Mouse (Mus musculus) C3H10T1/2 (cell line): ENCODE data around the gene Upf2. TPM values are rescaled to one million over a fixed set of nuclear protein-coding genes. Genes with fewer than 3 reads are reported as not detected.

Experiments used
- polyA plus RNA-seq, 2 experiments: library from polyadenylated mRNA; unstranded; fragments of >200 nt; fragmentation: generic; extraction: Trizol; gene quantifications; one replicate each; pipeline ENCODE4 v1.2.1; 2012; ENCODE audit warnings: missing spikeins in 2 of 2

The Upf2 gene
- polyA plus RNA-seq = 1 to 10 TPM in 1 of 2 experiments, under 1 TPM in 1; 0.48 to 3.4 TPM

GRCm38 (mm10) chr2:5950766-5951595, at the start of gene Upf2:
Gene Upf2, plus strand, starts transcription at chr2:5951469.

GRCm38 (mm10) chr2:5942416-5943032, 8.7 kb upstream of the Upf2 start, which contains the start of gene Dhtkd1:
Gene Dhtkd1, minus strand, starts transcription at chr2:5942792.

Other genes with a start within 250 kb of the Upf2 start
- 1 to 10 TPM in 1 of 2 experiments, under 1 TPM in 1; 0.21 to 2.1 TPM for gene Camk1d, start 237.0 kb upstream of the Upf2 start, polyA plus RNA-seq
- 10 to 100 TPM; 13.8 to 15.2 TPM for gene Nudt5, start 106.5 kb upstream of the Upf2 start, polyA plus RNA-seq
- gene Cdc123, start 106.3 kb upstream of the Upf2 start, polyA plus RNA-seq = 100 to 1,000 TPM in 1 of 2 experiments, 10 to 100 TPM in 1; 25.7 to 127 TPM
- gene Gm13199, start 88.5 kb upstream of the Upf2 start, polyA plus RNA-seq = under 1 TPM; 0.04 to 0.68 TPM
- 10 to 100 TPM in 1 of 2 experiments, 1 to 10 TPM in 1; 3.6 to 19.5 TPM for gene Sec61a2, start 56.0 kb upstream of the Upf2 start, polyA plus RNA-seq
- gene Dhtkd1, start 8.7 kb upstream of the Upf2 start, polyA plus RNA-seq = under 1 TPM; 0.05 to 0.39 TPM
- gene Proser2, start 178.7 kb downstream of the Upf2 start, polyA plus RNA-seq = 1 to 10 TPM in 1 of 2 experiments, under 1 TPM in 1; 0.45 to 1.4 TPM